Mouse (Mus musculus) liver, adult 2 months (tissue): ENCODE measurements around the gene Dlgap1.

Experiments
- CTCF ChIP-seq: fragments of 200-500 bp; IDR thresholded peaks from 2 replicates; pipeline ENCODE4 v1.5.1; 2011; ENCODE audit warnings: low read depth, low read length, control low read depth
- POLR2A ChIP-seq: fragments of 200-500 bp; IDR thresholded peaks from 2 replicates; pipeline ENCODE4 v1.6.1; 2011; ENCODE audit warnings: low read length, control low read depth; ENCODE audit not compliant: insufficient read depth; ENCODE audit errors: extremely low read depth

- TF ChIP-seq CTCF (no peak), POLR2A (no peak)
These were observed 859.3 kb downstream of the Dlgap1 start for GRCm38 (mm10) chr17:70828180-70828528.
